Mouse (Mus musculus): ENCODE results near the gene Jade2. TPM values are rescaled to one million over a fixed set of nuclear protein-coding genes. Genes with fewer than 3 reads are reported as not detected.

The Jade2 gene
- polyA plus RNA-seq, 1 experiment from 2014 or later, result 0.56 TPM

Other genes with a start within 250 kb of the Jade2 start
- 91.5 and 95.2 TPM in 2 replicates for gene Nhp2, start 237.9 kb downstream of the Jade2 start, polyA plus RNA-seq (2015; fragmentation: Nextera tagmentation; extraction: Ambion mirVana)
- gene Rmnd5b, start 221.8 kb downstream of the Jade2 start, polyA plus RNA-seq (2015; fragmentation: Nextera tagmentation; extraction: Ambion mirVana), result 83.7 and 89.3 TPM in 2 replicates
- gene N4bp3, start 206.8 kb downstream of the Jade2 start, polyA plus RNA-seq (2015; fragmentation: Nextera tagmentation; extraction: Ambion mirVana), result 20.5 and 21.1 TPM in 2 replicates
- gene D930048N14Rik, start 206.7 kb downstream of the Jade2 start, polyA plus RNA-seq (2015; fragmentation: Nextera tagmentation; extraction: Ambion mirVana), result 0.91 and 0.94 TPM in 2 replicates
- gene 0610009B22Rik, start 168.8 kb downstream of the Jade2 start, polyA plus RNA-seq (2015; fragmentation: Nextera tagmentation; extraction: Ambion mirVana), result 81.7 and 86.0 TPM in 2 replicates
- gene Sec24a, start 94.0 kb downstream of the Jade2 start, polyA plus RNA-seq (2015; fragmentation: Nextera tagmentation; extraction: Ambion mirVana), result 14.2 and 15.8 TPM in 2 replicates
- 172 and 174 TPM in 2 replicates for gene Sar1b, start 94.0 kb downstream of the Jade2 start, polyA plus RNA-seq (2015; fragmentation: Nextera tagmentation; extraction: Ambion mirVana)
- gene Cdkn2aipnl, start 110.0 kb upstream of the Jade2 start, polyA plus RNA-seq (2015; fragmentation: Nextera tagmentation; extraction: Ambion mirVana), result 120 and 121 TPM in 2 replicates
- 223 and 231 TPM in 2 replicates for gene Ube2b, start 143.1 kb upstream of the Jade2 start, polyA plus RNA-seq (2015; fragmentation: Nextera tagmentation; extraction: Ambion mirVana)
- 28.9 and 30.3 TPM in 2 replicates for gene Cdkl3, start 146.6 kb upstream of the Jade2 start, polyA plus RNA-seq (2015; fragmentation: Nextera tagmentation; extraction: Ambion mirVana)
- gene Ppp2ca, start 241.0 kb upstream of the Jade2 start, polyA plus RNA-seq (2015; fragmentation: Nextera tagmentation; extraction: Ambion mirVana), result 127 and 130 TPM in 2 replicates